Mouse (Mus musculus) left cerebral cortex, postnatal 14 days (tissue): ENCODE measurements around the gene Mettl7b. TPM values are rescaled to one million over a fixed set of nuclear protein-coding genes. Genes with fewer than 3 reads are reported as not detected.

ENCODE experiments used
- total RNA-seq, 2 experiments: library from RNA; stranded (reverse); gene quantifications; 2 replicates each; pipeline ENCODE4 v1.2.3; 2021

The Mettl7b gene
- total RNA-seq, 2 experiments from 2014 or later: not detected

Other genes starting within 250 kb of the Mettl7b start
- gene Dgka, start 216.1 kb downstream of the Mettl7b start, total RNA-seq: 1 to 10 TPM; 4.8 to 6.3 TPM
- 10 to 100 TPM; 30.7 to 32.7 TPM for gene Pym1, start 213.1 kb downstream of the Mettl7b start, total RNA-seq
- gene Mmp19, start 170.1 kb downstream of the Mettl7b start, total RNA-seq: under 1 TPM; 0.77 to 0.80 TPM
- gene Dnajc14, start 156.9 kb downstream of the Mettl7b start, total RNA-seq: 10 to 100 TPM; 68.1 to 68.6 TPM
- gene Tmem198b, start 156.6 kb downstream of the Mettl7b start, total RNA-seq: 10 to 100 TPM; 10.4 to 11.6 TPM
- 10 to 100 TPM; 38.9 to 41.7 TPM for gene Sarnp, start 143.7 kb downstream of the Mettl7b start, total RNA-seq
- gene Ormdl2, start 139.3 kb downstream of the Mettl7b start, total RNA-seq: 1 to 10 TPM; 5.6 to 7.2 TPM
- gene Gdf11, start 69.3 kb downstream of the Mettl7b start, total RNA-seq: 10 to 100 TPM; 11.6 to 15.7 TPM
- gene Cd63, start 60.0 kb downstream of the Mettl7b start, total RNA-seq: 10 to 100 TPM; 55.4 to 61.0 TPM
- 1 to 10 TPM; 4.8 to 5.1 TPM for gene Rdh5, start 38.1 kb downstream of the Mettl7b start, total RNA-seq
- gene Bloc1s1, start 37.0 kb downstream of the Mettl7b start, total RNA-seq: 10 to 100 TPM; 71.5 to 78.7 TPM
- gene Itga7, start 27.2 kb downstream of the Mettl7b start, total RNA-seq: 10 to 100 TPM; 15.6 to 17.6 TPM
- not detected for gene Olfr9, start 28.4 kb upstream of the Mettl7b start, total RNA-seq
- gene Olfr763, start 49.8 kb upstream of the Mettl7b start, total RNA-seq: not detected
- not detected for gene Olfr764-ps1, start 78.9 kb upstream of the Mettl7b start, total RNA-seq
- not detected for gene Olfr765, start 89.0 kb upstream of the Mettl7b start, total RNA-seq
- not detected for gene Olfr766-ps1, start 108.0 kb upstream of the Mettl7b start, total RNA-seq
- not detected for gene Olfr767, start 121.9 kb upstream of the Mettl7b start, total RNA-seq
- gene Olfr768, start 138.4 kb upstream of the Mettl7b start, total RNA-seq: not detected
- gene Olfr769, start 156.9 kb upstream of the Mettl7b start, total RNA-seq: not detected
- not detected for gene Olfr770, start 178.0 kb upstream of the Mettl7b start, total RNA-seq
- gene Olfr771, start 203.8 kb upstream of the Mettl7b start, total RNA-seq: not detected
- not detected for gene Olfr772, start 216.9 kb upstream of the Mettl7b start, total RNA-seq
- gene Olfr773, start 226.4 kb upstream of the Mettl7b start, total RNA-seq: not detected